Mouse (Mus musculus): ENCODE measurements around the gene Csrp1. TPM values are rescaled to one million over a fixed set of nuclear protein-coding genes. Genes with fewer than 3 reads are reported as not detected.
A peak's percentile ranks its signal among the peaks of the same experiment; 100 is the strongest.

Csrp1 gene
- total and polyA plus RNA-seq, 3 experiments = 44.4 to 73.0 TPM; not detected in 1

GRCm38 (mm10) chr1:135680716-135681115 is 39.1 kb upstream of the Csrp1 start:
- Histone ChIP-seq H3K4me3 (ENCODE audit: control insufficient read depth in 1 of 2, insufficient read depth in 1 of 2, low read depth in 2 of 2, low read length in 2 of 2) (no peak overlapping the region), H3K4me1 (ENCODE audit: control insufficient read depth in 1 of 2, insufficient read depth in 2 of 2, low read length in 2 of 2) (peaks cover 2 to 23% of the 10 kb centered on the region in 2 experiments; a peak in 3 of 4 replicates), H3K9ac (ENCODE audit: control insufficient read depth, low read depth, low read length, poor library complexity, severe bottlenecking) (0 out of 2 replicates have a peak overlapping the region, but pooled peaks have one; percentile 3), H3K27ac (ENCODE audit: control insufficient read depth, low read depth, low read length) (peak overlapping the region; percentile 2; the same call in 1 of the 2 replicates), H3K79me2 (ENCODE audit: control insufficient read depth, insufficient read depth, low read length, poor library complexity) (no peaks in the 10 kb centered on the region), H3K27me3 (ENCODE audit: control insufficient read depth in 1 of 2, insufficient read depth in 2 of 2, low read length in 2 of 2) (no peaks in the 10 kb centered on the region), H3K36me3 (ENCODE audit: control insufficient read depth in 1 of 2, insufficient read depth in 2 of 2, low read length in 2 of 2) (peaks cover 0 to 16% of the 10 kb centered on the region in 2 experiments; a peak in 2 of 4 replicates), H3K9me3 (replicated peaks; ENCODE audit: insufficient read depth, low read length) (no peaks in the 10 kb centered on the region)
- peak; percentile 77 for DNase-seq (ENCODE audit: low read depth, low spot score)
- TF ChIP-seq ZC3H11A (IDR thresholded peaks at IDR 0.05; ENCODE audit: low read depth, low read length) (no peak), USF2 (IDR thresholded peaks at IDR 0.05; ENCODE audit: borderline replicate concordance in 1 of 2, insufficient read depth in 1 of 2, low read depth in 1 of 2, low read length in 2 of 2) (no peak), USF1 (IDR thresholded peaks at IDR 0.05; ENCODE audit: low read depth, low read length) (no peak), RAD21 (IDR thresholded peaks at IDR 0.05; ENCODE audit: low read depth, low read length) (no peak), TAL1 (IDR thresholded peaks at IDR 0.05; ENCODE audit: low read length) (no peak), GABPA (IDR thresholded peaks at IDR 0.05; ENCODE audit: low read depth, low read length) (no peak), JUND (IDR thresholded peaks at IDR 0.05; ENCODE audit: low read depth, low read length) (0 out of 2 replicates have a peak, but pooled peaks have one; percentile 31), E2F4 (IDR thresholded peaks at IDR 0.05; ENCODE audit: borderline replicate concordance, low read depth, low read length) (no peak), POLR2AphosphoS5 (IDR thresholded peaks at IDR 0.05; ENCODE audit: borderline replicate concordance, low read depth, low read length) (no peak), ELF1 (IDR thresholded peaks at IDR 0.05; ENCODE audit: low read depth, low read length) (peak; percentile 55; the same call in 1 of the 2 replicates), ZNF384 (IDR thresholded peaks at IDR 0.05; ENCODE audit: low read depth, low read length) (no peak), CHD2 (IDR thresholded peaks at IDR 0.05; ENCODE audit: low read length) (no peak), KAT2A (conservative IDR thresholded peaks at IDR 0.05; ENCODE audit: low read depth, low read length) (no peak), POLR2AphosphoS2 (IDR thresholded peaks at IDR 0.05; ENCODE audit: low read length) (no peak), BHLHE40 (IDR thresholded peaks at IDR 0.05; ENCODE audit: borderline replicate concordance, low read depth, low read length) (no peak), MYC (IDR thresholded peaks at IDR 0.05; ENCODE audit: low read depth, low read length) (peak; percentile 72; the same call in 1 of the 2 replicates), NRF1 (IDR thresholded peaks at IDR 0.05; ENCODE audit: insufficient read depth, low read depth, low read length, poor library complexity, severe bottlenecking) (no peak), HCFC1 (IDR thresholded peaks at IDR 0.05; ENCODE audit: low read depth, low read length) (no peak), MYB (IDR thresholded peaks at IDR 0.05; ENCODE audit: low read depth, low read length) (no peak), POLR2A (IDR thresholded peaks at IDR 0.05; ENCODE audit: control insufficient read depth in 1 of 2, insufficient read depth in 1 of 2, low read depth in 1 of 2, low read length in 2 of 2, poor library complexity in 1 of 2) (no peak), MEF2A (IDR thresholded peaks at IDR 0.05; ENCODE audit: extremely low read depth, insufficient replicate concordance, low read depth, low read length, poor library complexity, severe bottlenecking) (no peak), MXI1 (IDR thresholded peaks at IDR 0.05; ENCODE audit: low read depth, low read length) (peak; percentile 47), SMC3 (IDR thresholded peaks at IDR 0.05; ENCODE audit: low read depth, low read length) (no peak), ZKSCAN1 (IDR thresholded peaks at IDR 0.05; ENCODE audit: low read depth, low read length) (no peak), MAZ (IDR thresholded peaks at IDR 0.05; ENCODE audit: low read depth, low read length) (no peak), ZMIZ1 (IDR thresholded peaks at IDR 0.05; ENCODE audit: low read depth, low read length) (no peak), ETS1 (IDR thresholded peaks at IDR 0.05; ENCODE audit: low read depth, low read length) (peak; percentile 70), NELFE (IDR thresholded peaks at IDR 0.05; ENCODE audit: low read depth, low read length) (no peak), CHD1 (IDR thresholded peaks at IDR 0.05; ENCODE audit: low read depth, low read length) (no peak), SIN3A (IDR thresholded peaks at IDR 0.05; ENCODE audit: low read length) (peak; percentile 74), UBTF (IDR thresholded peaks at IDR 0.05; ENCODE audit: borderline replicate concordance, insufficient read depth, low read depth, low read length) (no peak), MAFK (IDR thresholded peaks at IDR 0.05; ENCODE audit: borderline replicate concordance, low read depth, low read length) (no peak), CTCF (IDR thresholded peaks at IDR 0.05 in 2 of 3, conservative IDR thresholded peaks at IDR 0.05 in 1 of 3; ENCODE audit: control insufficient read depth in 1 of 3, insufficient read depth in 1 of 3, low read depth in 2 of 3, low read length in 3 of 3, poor library complexity in 1 of 3, severe bottlenecking in 1 of 3) (no peak), EP300 (IDR thresholded peaks at IDR 0.05; ENCODE audit: low read depth in 1 of 2, low read length in 2 of 2) (peak; percentile 66 to 89; a peak in 3 of 4 replicates), TBP (IDR thresholded peaks at IDR 0.05; ENCODE audit: low read depth, low read length) (no peak), TCF12 (IDR thresholded peaks at IDR 0.05; ENCODE audit: low read depth, low read length) (peak; percentile 65), GATA1 (IDR thresholded peaks at IDR 0.05; ENCODE audit: low read depth, low read length) (0 out of 2 replicates have a peak, but pooled peaks have one; percentile 26)

Measured in MEL (cell line).